Mouse (Mus musculus): ENCODE measurements around the gene Csf2ra.
"Not testable (repeated sequence)": the region's sequence is repeated elsewhere in the genome, so short reads cannot be mapped to it uniquely, and the experiment has no call there.

GRCm38 (mm10) chr19:61207506-61207905 lies 20.7 kb downstream of the Csf2ra start:
- TF ChIP-seq GATA1, TAL1 (IDR thresholded peaks at IDR 0.05; ENCODE audit: low read length): not testable (repeated sequence)
